Mouse (Mus musculus) midbrain, embryonic 15.5 days (tissue): ENCODE measurements around the gene Cnot6l. TPM values are rescaled to one million over a fixed set of nuclear protein-coding genes. Genes with fewer than 3 reads are reported as not detected.

Source experiments
- ATAC-seq: fragments of 200-750 bp; cut with Nextera tagmentation; replicated peaks from 2 replicates; pipeline ENCODE4 v1.8.0; 2017; ENCODE audit warnings: moderate TSS enrichment
- H3K27ac ChIP-seq: fragments of 300-500 bp; sonication (generic); 2 replicates; pipeline ENCODE4 v1.5.1; 2015; ENCODE audit warnings: mild to moderate bottlenecking, inconsistent platforms
- H3K27me3 ChIP-seq: fragments of 300-500 bp; sonication (generic); replicated peaks from 2 replicates; pipeline ENCODE4 v1.6.1; 2015; ENCODE audit warnings: inconsistent platforms
- H3K36me3 ChIP-seq: fragments of 300-500 bp; sonication (generic); replicated peaks from 2 replicates; pipeline ENCODE4 v1.6.1; 2015; ENCODE audit warnings: inconsistent platforms
- H3K4me1 ChIP-seq: fragments of 300-500 bp; sonication (generic); 2 replicates; pipeline ENCODE4 v1.6.1; 2015; ENCODE audit warnings: inconsistent platforms
- H3K4me2 ChIP-seq: fragments of 300-500 bp; sonication (generic); 2 replicates; pipeline ENCODE4 v1.6.1; 2015; ENCODE audit warnings: inconsistent platforms, mild to moderate bottlenecking, moderate library complexity
- H3K4me3 ChIP-seq: fragments of 300-500 bp; sonication (generic); 2 replicates; pipeline ENCODE4 v1.5.1; 2015; ENCODE audit warnings: mild to moderate bottlenecking, inconsistent platforms
- H3K9ac ChIP-seq: fragments of 300-500 bp; sonication (generic); 2 replicates; pipeline ENCODE4 v1.6.1; 2015; ENCODE audit warnings: mild to moderate bottlenecking, inconsistent platforms
- H3K9me3 ChIP-seq: fragments of 300-500 bp; sonication (generic); 2 replicates; pipeline ENCODE4 v1.6.1; 2016; ENCODE audit warnings: inconsistent platforms
- WGBS: fragments of 180-500 bp; shearing (Covaris S2); methylation state at CpG from one replicate; pipeline ENCODE4 v1.1.7; 2015; ENCODE audit warnings: mixed read lengths; 5-methylcytosine and 5-hydroxymethylcytosine counted together
- polyA plus RNA-seq: library from polyadenylated mRNA; unstranded; fragments of >200 nt; fragmentation: Nextera tagmentation; extraction: Ambion mirVana; gene quantifications from 2 replicates; pipeline ENCODE4 v1.2.1, GENCODE M21; 2015

Cnot6l gene
- polyA plus RNA-seq, 1 experiment from 2014 or later = 16.4 TPM

DNA sequence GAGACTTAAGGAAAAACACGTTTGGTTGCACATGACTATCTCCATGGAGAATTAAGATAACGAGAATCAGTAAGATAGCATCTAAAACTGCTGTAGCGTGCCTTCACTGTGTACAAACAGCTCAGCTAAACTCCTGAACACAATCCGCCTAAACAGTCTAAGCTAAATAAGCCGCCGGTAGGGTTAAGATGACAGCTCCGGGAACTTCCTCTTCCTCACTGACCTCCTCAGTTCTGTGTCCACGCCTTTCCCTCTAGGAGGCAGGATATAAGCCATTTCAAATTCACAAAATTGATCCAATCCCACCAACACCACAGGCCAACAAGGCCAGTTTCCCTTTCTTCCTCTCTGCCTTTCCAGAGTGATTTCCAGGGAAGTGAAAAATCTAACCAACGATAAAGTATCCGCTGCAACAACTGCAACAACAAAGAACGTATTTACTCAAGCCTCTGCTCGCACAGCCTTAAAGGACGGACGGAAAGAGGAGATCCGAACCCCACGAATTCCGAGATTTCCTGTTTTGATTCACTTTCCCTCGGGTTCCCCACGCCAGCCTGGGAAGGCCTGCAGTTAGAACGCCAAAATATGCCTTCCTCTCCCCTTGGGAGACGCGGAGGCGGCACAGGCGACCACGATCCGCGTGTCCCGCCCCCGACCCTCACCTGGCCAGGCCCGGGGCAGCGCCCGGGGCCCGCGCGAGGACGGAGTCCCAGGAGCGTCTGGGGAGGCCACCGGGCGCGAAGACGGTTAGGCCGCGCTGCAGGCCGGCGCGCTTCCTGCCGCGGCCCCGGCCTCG, 3.3 kb downstream of the Cnot6l start:
- H3K4me2 ChIP-seq = peak overlapping the region; percentile 68
- H3K36me3 ChIP-seq = no peaks in the 10 kb centered on the region
- peak overlapping the region; percentile 99 for H3K9ac ChIP-seq
- peak; percentile 3; the same call in 1 of the 2 replicates for ATAC-seq
- under 1% methylated on average over 50 of the region's 50 CpGs for WGBS
- peak overlapping the region; percentile 99 for H3K27ac ChIP-seq
- no peaks in the 10 kb centered on the region for H3K27me3 ChIP-seq
- no peaks in the 10 kb centered on the region for H3K9me3 ChIP-seq
- H3K4me1 ChIP-seq = peaks cover 22% of the 10 kb centered on the region
- peak overlapping the region; percentile 98 for H3K4me3 ChIP-seq

DNA sequence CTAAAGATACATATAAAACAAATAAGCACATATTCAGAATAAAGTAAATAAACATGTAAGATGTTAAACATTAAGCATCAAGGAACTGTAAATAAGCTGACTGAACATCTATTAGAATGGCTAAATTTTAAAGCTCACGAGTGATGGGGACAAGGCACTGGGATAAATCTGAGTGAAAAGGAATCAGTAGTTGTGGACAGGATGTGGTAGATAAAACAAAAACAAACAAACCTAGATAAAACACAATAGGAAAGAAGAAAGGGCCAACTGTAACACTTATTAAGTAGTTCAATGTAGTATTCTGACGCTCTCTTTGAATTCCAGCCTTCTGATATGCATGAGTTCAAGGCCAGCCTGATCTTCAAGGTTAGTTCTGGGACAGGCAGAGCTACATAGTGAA, 21.6 kb downstream of the Cnot6l start:
- Histone ChIP-seq H3K4me2 (no peak overlapping the region), H3K27ac (no peak overlapping the region), H3K9ac (no peak overlapping the region), H3K36me3 (no peaks in the 10 kb centered on the region), H3K9me3 (no peaks in the 10 kb centered on the region), H3K4me3 (no peak overlapping the region), H3K27me3 (no peaks in the 10 kb centered on the region), H3K4me1 (no peaks in the 10 kb centered on the region)
- no peak for ATAC-seq
- 86% methylated on average over 2 of the region's 2 CpGs for WGBS

DNA sequence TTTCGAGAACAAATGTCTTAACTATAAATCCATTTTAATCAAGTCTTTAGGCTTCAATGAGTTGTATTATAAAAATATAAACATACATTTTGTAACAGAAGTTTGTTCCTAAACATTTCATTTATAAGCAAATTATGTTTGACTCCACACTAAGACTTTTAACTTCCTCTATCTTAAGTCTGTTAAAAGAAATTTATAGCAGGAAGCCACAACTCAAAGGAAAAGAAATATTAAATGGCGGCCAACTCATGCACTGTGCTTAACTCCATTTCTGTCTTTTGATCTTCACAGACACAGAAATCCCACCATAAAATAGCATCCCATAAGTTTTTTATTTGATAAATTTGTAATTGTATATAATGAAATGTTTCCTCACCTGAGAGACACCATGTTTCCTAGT, 33.3 kb downstream of the Cnot6l start:
- Histone ChIP-seq H3K9me3 (no peaks in the 10 kb centered on the region), H3K27ac (no peak overlapping the region), H3K27me3 (no peaks in the 10 kb centered on the region), H3K4me3 (no peak overlapping the region), H3K4me1 (no peaks in the 10 kb centered on the region), H3K4me2 (no peak overlapping the region), H3K36me3 (peaks cover 3% of the 10 kb centered on the region; the same call in 1 of the 2 replicates), H3K9ac (no peak overlapping the region)
- no peak for ATAC-seq
- 96% methylated on average over 2 of the region's 2 CpGs for WGBS

DNA sequence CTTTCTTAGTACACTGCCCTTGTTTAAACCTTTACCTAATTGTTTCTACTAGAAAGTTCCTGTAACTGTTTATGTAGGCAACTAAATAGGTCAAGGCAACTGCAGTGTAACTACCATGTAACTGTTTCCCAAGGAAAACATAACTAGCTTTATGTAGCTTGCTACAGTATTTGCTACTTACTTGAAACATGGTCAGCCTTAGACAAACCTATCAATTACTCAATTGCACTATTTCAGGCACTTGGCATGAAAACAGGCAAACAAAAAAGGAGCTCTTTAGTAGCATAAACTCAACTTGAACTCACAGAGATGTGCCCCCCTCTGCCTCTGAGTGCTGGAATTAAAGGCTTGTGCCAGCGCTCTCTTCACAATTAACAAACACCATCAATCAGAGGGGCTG, 37.1 kb downstream of the Cnot6l start:
- ATAC-seq = no peak
- Histone ChIP-seq H3K9ac (no peak overlapping the region), H3K4me1 (no peaks in the 10 kb centered on the region), H3K27ac (no peak overlapping the region), H3K27me3 (no peaks in the 10 kb centered on the region), H3K4me2 (no peak overlapping the region), H3K9me3 (no peaks in the 10 kb centered on the region), H3K36me3 (peaks cover 3% of the 10 kb centered on the region; the same call in 1 of the 2 replicates), H3K4me3 (no peak overlapping the region)
- 98% methylated on average over 1 of the region's 1 CpGs for WGBS

DNA sequence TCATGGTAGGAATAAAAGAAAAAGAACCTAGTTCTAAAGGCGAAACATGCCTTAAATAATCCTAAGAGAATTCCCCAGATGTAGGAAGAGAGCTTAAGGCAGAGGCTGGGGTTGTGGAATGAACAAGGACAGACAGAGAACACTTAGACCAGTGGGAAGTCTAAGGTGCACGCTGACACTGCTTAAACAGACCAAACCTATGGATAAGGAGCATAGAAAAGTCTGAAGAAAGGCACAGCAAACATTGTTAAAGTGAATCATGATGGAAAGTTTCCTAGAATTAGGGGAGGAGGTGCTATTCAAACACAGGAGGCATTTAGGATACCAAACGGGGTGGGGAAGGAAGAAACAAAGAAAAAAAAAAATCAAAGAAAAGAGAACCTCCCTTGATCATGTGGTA, 49.0 kb downstream of the Cnot6l start:
- H3K9me3 ChIP-seq = no peaks in the 10 kb centered on the region
- ATAC-seq = no peak
- 86% methylated on average over 3 of the region's 3 CpGs for WGBS
- no peak overlapping the region for H3K9ac ChIP-seq
- no peak overlapping the region for H3K4me2 ChIP-seq
- no peak overlapping the region for H3K4me3 ChIP-seq
- H3K27me3 ChIP-seq = no peaks in the 10 kb centered on the region
- no peaks in the 10 kb centered on the region for H3K4me1 ChIP-seq
- no peaks in the 10 kb centered on the region for H3K36me3 ChIP-seq
- no peak overlapping the region for H3K27ac ChIP-seq

DNA sequence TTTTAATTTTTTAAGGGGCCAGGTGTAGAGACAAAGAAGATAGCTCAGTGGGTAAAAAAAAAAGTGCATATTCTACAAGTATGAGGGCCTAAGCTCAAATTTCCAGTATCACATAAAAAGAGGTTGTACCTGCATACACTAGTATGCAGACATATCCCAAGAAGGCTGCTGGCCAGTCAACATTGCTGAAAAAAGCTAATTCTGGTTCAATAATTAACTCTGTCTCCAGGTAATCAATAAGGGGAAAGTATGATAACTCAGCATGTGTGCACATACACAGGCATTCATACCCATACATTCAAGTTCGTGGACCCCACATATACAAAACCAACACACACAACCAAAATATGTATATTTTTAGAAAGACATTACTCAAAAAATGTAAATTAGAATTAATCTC, 59.3 kb downstream of the Cnot6l start:
- H3K9me3 ChIP-seq = no peaks in the 10 kb centered on the region
- WGBS = 91% methylated on average over 1 of the region's 1 CpGs

DNA sequence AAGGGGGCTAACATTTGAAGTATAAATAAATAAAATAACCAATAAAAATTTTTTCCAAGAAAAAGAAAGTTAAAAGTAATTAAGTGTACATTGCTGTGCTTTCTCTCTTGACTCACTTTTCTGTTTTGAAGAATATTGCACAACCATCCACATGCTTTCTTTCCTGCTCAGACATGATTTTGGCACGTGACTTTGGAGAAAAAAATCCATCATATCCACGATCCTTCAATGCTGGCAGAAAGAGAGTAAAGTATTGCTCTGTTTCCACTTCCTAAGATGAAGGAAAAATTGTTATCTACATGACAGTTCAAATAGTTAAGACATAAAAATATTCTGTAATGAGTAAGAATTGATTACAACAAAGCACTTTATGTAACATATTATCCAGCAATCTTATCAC, 72.5 kb downstream of the Cnot6l start:
- no peak for ATAC-seq
- WGBS = 100% methylated on average over 2 of the region's 2 CpGs
- H3K27ac ChIP-seq = no peak overlapping the region

More for the DNA sequence above, 59.3 kb downstream of the Cnot6l start:
- H3K4me1 ChIP-seq = no peaks in the 10 kb centered on the region
- H3K9ac ChIP-seq = no peak overlapping the region
- no peaks in the 10 kb centered on the region for H3K27me3 ChIP-seq
- H3K36me3 ChIP-seq = peaks cover 10% of the 10 kb centered on the region; the same call in 1 of the 2 replicates
- no peak overlapping the region for H3K4me2 ChIP-seq
- no peak for ATAC-seq
- no peak overlapping the region for H3K27ac ChIP-seq
- H3K4me3 ChIP-seq = no peak overlapping the region

DNA sequence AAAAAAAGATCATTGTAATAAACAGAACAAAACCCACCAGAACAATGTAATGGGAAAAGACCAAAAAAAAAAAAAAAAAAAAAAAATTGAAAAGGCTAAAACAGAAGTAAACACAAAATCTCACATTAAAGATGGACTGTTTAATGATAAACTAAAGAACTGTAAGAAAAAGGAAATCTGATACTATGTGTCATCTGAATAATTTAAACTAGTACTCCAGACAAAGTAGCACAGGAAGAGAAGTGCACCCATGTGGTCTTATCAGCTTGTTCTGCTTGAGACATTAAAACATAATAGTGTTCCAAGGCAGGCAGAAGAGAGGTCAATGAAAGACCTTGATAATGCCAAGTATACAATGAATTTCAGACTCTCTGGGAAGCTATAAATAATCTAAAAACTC, 78.6 kb downstream of the Cnot6l start:
- ATAC-seq = no peak
- Histone ChIP-seq H3K27me3 (no peaks in the 10 kb centered on the region), H3K4me3 (no peak overlapping the region), H3K4me1 (no peaks in the 10 kb centered on the region), H3K27ac (no peak overlapping the region), H3K9me3 (no peaks in the 10 kb centered on the region), H3K36me3 (peaks cover 2% of the 10 kb centered on the region; the same call in 1 of the 2 replicates), H3K4me2 (no peak overlapping the region), H3K9ac (no peak overlapping the region)

More for the DNA sequence above, 72.5 kb downstream of the Cnot6l start:
- Histone ChIP-seq H3K36me3 (no peaks in the 10 kb centered on the region), H3K27me3 (no peaks in the 10 kb centered on the region), H3K4me3 (no peak overlapping the region), H3K4me2 (no peak overlapping the region), H3K4me1 (no peaks in the 10 kb centered on the region), H3K9ac (no peak overlapping the region), H3K9me3 (no peaks in the 10 kb centered on the region)

DNA sequence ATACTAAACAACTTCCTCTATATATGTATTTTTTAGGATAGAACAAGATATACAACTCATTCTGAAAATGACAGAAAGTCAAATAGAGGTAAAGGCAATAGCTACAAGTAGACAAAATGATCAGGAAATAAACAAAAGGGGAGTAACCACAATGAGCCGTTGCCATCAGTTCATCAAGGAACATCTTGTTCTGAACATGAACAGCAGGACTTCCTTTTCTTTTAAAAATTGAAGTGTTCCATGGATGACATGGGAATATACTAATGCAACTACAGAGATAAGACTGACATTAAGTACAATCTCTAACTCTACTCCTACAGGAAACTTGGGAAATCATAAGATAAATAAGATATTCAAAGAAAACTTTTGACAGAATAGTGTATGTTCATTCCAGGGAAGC, 84.9 kb downstream of the Cnot6l start:
- Histone ChIP-seq H3K9ac (no peak overlapping the region), H3K9me3 (no peaks in the 10 kb centered on the region), H3K4me3 (no peak overlapping the region), H3K36me3 (peaks cover 2% of the 10 kb centered on the region; the same call in 1 of the 2 replicates), H3K4me1 (no peaks in the 10 kb centered on the region), H3K27me3 (no peaks in the 10 kb centered on the region), H3K27ac (no peak overlapping the region), H3K4me2 (no peak overlapping the region)
- 83% methylated on average over 1 of the region's 1 CpGs for WGBS
- no peak for ATAC-seq

DNA sequence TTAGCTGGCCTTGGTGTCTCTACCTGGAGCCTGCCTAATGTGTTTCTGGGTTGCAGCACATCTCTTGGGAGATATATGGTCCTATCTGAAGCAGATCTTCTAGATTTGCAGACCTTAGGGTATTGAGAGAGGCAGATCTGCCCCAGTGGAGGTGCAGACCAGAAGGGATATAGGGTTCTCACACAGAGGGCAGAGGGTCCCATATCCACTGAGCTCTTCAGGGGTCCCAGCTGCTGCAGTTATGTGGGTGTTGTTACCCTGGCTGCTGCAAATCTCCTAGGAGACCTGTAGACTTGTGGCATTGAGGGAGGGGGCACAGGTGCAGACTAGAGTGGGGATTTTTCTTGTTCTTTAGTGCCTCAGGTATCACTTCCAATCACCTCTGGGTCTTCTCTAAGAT, 98.4 kb downstream of the Cnot6l start:
- Histone ChIP-seq H3K9me3 (no peaks in the 10 kb centered on the region), H3K27ac (no peak overlapping the region), H3K27me3 (no peaks in the 10 kb centered on the region), H3K9ac (no peak overlapping the region), H3K4me3 (no peak overlapping the region), H3K36me3 (no peaks in the 10 kb centered on the region), H3K4me1 (no peaks in the 10 kb centered on the region), H3K4me2 (no peak overlapping the region)
- ATAC-seq = no peak

DNA sequence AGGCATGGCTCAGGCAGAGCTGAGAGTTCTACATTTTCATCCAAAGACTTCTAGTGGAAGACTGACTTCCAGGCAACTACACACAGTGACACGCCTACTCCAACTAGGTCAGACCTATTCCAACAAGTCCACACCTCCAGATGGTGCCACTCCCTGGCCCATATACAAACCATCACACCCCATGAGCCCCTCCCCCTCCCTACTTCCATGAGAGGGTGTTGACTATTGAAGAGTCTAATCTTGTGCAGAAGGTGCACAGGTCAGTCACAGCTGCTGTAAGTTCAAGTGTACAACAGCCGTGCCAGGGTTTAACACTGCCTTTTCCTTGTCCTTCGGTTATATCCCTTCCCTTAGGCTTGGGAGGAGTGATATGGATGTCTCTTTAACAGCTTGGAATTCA, 121.5 kb downstream of the Cnot6l start:
- no peaks in the 10 kb centered on the region for H3K4me1 ChIP-seq
- no peak overlapping the region for H3K4me2 ChIP-seq
- H3K36me3 ChIP-seq = no peaks in the 10 kb centered on the region
- H3K4me3 ChIP-seq = no peak overlapping the region
- no peak for ATAC-seq
- no peak overlapping the region for H3K9ac ChIP-seq
- no peaks in the 10 kb centered on the region for H3K27me3 ChIP-seq
- WGBS = 93% methylated on average over 3 of the region's 3 CpGs
- H3K9me3 ChIP-seq = no peaks in the 10 kb centered on the region
- no peak overlapping the region for H3K27ac ChIP-seq

DNA sequence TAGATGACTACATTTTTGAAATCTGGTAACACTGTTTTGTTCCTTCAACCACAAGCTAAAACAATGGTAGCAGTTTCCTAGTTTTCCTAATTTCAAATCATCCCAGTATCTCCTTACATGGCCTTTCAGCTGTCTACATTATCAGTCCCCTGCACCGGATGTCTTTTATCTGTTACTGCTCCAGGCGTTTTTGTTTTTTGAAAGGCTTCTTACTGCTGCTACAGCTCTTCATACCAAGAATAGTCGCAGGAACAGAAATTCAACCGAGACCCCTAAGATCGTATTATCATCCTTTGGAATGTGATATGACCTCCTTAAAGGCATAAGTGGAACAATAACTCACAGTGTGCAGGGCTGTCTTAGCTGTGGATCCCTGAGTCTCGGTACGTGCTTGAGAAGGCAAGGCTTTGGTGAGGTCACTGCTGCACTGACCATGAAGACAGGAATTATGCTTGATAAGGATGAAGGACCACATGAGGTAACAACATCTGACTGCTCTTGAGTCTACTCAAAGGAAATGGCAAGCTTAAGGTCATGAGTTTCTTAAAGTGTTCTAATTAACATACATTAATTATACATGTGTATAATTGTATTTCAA, 122.4 kb downstream of the Cnot6l start:
- Histone ChIP-seq H3K36me3 (no peaks in the 10 kb centered on the region), H3K4me3 (no peak overlapping the region), H3K9me3 (no peaks in the 10 kb centered on the region), H3K27me3 (no peaks in the 10 kb centered on the region), H3K4me1 (no peaks in the 10 kb centered on the region), H3K9ac (no peak overlapping the region), H3K4me2 (no peak overlapping the region), H3K27ac (no peak overlapping the region)
- WGBS = 81% methylated on average over 7 of the region's 7 CpGs
- ATAC-seq = no peak
